Mouse (Mus musculus): ENCODE measurements at regions not wholly inside any gene's neighbourhood (a gene's known extent, or its start where the extent isn't known, plus 50 kb on each side); places are given as distances from the start of the nearest gene placed in this dataset.

DNA sequence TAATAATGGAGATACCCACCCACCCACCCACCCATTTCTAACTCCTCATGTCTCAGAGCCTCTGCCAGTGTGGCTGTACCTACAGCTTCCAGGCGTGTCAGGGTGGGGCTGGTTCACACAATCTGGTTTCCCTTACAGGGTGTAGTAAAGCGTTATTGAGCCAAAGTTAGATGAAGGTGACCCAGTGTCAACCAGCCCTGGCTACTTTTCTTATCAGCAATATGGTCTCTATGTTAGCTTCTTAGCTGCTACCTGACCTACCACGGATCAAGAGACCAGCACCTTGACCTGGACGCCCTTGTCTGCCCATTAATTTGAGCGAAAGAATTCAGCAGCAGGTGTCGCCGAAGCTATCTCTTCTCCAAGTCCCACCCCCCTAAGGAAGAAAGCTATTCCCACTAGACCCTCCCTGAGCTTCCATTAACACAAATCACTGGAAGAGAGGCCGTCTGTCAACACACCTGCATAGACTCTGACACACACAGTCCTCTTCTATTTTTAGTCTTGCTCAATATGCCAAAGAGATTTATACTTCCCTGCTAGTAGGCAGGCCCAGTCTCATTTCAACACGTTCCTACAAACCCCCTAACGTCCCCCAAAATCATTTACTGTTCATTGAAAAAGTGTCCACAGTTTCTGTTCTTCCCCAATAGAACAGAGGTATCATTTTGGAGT lies 70.4 kb downstream of the Phlda1 start:
- TF ChIP-seq CTCF (IDR thresholded peaks at IDR 0.05; ENCODE audit: extremely low read depth, insufficient read depth, low read length) = no peak
- TF ChIP-seq POLR2A (IDR thresholded peaks at IDR 0.05; ENCODE audit: extremely low read depth, insufficient read depth, low read length) = no peak
